Mouse (Mus musculus): ENCODE data around the gene Arf5. TPM values are rescaled to one million over a fixed set of nuclear protein-coding genes. Genes with fewer than 3 reads are reported as not detected.

Arf5 gene
- total and polyA plus RNA-seq, 2 experiments: 165 to 215 TPM

- WGBS: 1% methylated on average over 12 of the region's 12 CpGs
- Histone ChIP-seq H3K79me2 (ENCODE audit: control insufficient read depth, insufficient read depth, low read length) (no peaks in the 10 kb centered on the region), H3K9ac (ENCODE audit: low read depth, low read length) (no peak overlapping the region), H3K36me3 (ENCODE audit: control insufficient read depth, insufficient read depth, low read length) (no peaks in the 10 kb centered on the region), H3K4me3 (ENCODE audit: insufficient read depth, low read depth, low read length) (no peak overlapping the region), H3K4me1 (ENCODE audit: control insufficient read depth, insufficient read depth, low read length) (no peaks in the 10 kb centered on the region), H3K27ac (replicated peaks; ENCODE audit: insufficient read depth, low read depth, low read length) (no peak overlapping the region), H3K27me3 (ENCODE audit: control insufficient read depth, insufficient read depth, low read length) (peaks cover 6% of the 10 kb centered on the region; the same call in 1 of the 2 replicates)
- no peak for DNase-seq (ENCODE audit: extremely low read depth, low read depth, low spot score)
- TF ChIP-seq POLR2A (IDR thresholded peaks at IDR 0.05; ENCODE audit: extremely low read depth, insufficient read depth, low read length) (no peak), CTCF (IDR thresholded peaks at IDR 0.05; ENCODE audit: low read depth, low read length) (no peak)
Observed at GRCm38 (mm10) chr6:28450977-28451376, 27.6 kb downstream of the Arf5 start.

GRCm38 (mm10) chr6:28459221-28459668 is 35.9 kb downstream of the Arf5 start:
- H3K9ac ChIP-seq (ENCODE audit: low read depth, low read length): no peak overlapping the region; the same call in 1 of the 2 replicates
- H3K27ac ChIP-seq (replicated peaks; ENCODE audit: insufficient read depth, low read depth, low read length): peak overlapping the region; percentile 83
- peak; percentile 98 for DNase-seq (ENCODE audit: extremely low read depth, low read depth, low spot score)
- no peak for TF ChIP-seq POLR2A (IDR thresholded peaks at IDR 0.05; ENCODE audit: extremely low read depth, insufficient read depth, low read length)
- H3K4me1 ChIP-seq (ENCODE audit: control insufficient read depth, insufficient read depth, low read length): peaks cover 18% of the 10 kb centered on the region
- no peaks in the 10 kb centered on the region for H3K27me3 ChIP-seq (ENCODE audit: control insufficient read depth, insufficient read depth, low read length)
- H3K79me2 ChIP-seq (ENCODE audit: control insufficient read depth, insufficient read depth, low read length): no peaks in the 10 kb centered on the region
- H3K4me3 ChIP-seq (ENCODE audit: insufficient read depth, low read depth, low read length): no peak overlapping the region
- H3K36me3 ChIP-seq (ENCODE audit: control insufficient read depth, insufficient read depth, low read length): no peaks in the 10 kb centered on the region

GRCm38 (mm10) chr6:28460534-28460933 is 37.2 kb downstream of the Arf5 start:
- peak; percentile 74 for DNase-seq (ENCODE audit: extremely low read depth, low read depth, low spot score)
- Histone ChIP-seq H3K27me3 (ENCODE audit: control insufficient read depth, insufficient read depth, low read length) (no peaks in the 10 kb centered on the region), H3K4me3 (ENCODE audit: insufficient read depth, low read depth, low read length) (no peak overlapping the region), H3K9ac (ENCODE audit: low read depth, low read length) (no peak overlapping the region), H3K4me1 (ENCODE audit: control insufficient read depth, insufficient read depth, low read length) (peaks cover 18% of the 10 kb centered on the region), H3K79me2 (ENCODE audit: control insufficient read depth, insufficient read depth, low read length) (no peaks in the 10 kb centered on the region), H3K27ac (replicated peaks; ENCODE audit: insufficient read depth, low read depth, low read length) (no peak overlapping the region; the same call in 1 of the 2 replicates), H3K36me3 (ENCODE audit: control insufficient read depth, insufficient read depth, low read length) (no peaks in the 10 kb centered on the region)
- WGBS: 6% methylated on average over 5 of the region's 5 CpGs
- TF ChIP-seq POLR2A (IDR thresholded peaks at IDR 0.05; ENCODE audit: extremely low read depth, insufficient read depth, low read length) (no peak), CTCF (IDR thresholded peaks at IDR 0.05; ENCODE audit: low read depth, low read length) (peak; percentile 93)

GRCm38 (mm10) chr6:28464630-28465029 is 41.3 kb downstream of the Arf5 start:
- H3K27ac ChIP-seq (replicated peaks; ENCODE audit: insufficient read depth, low read depth, low read length): no peak overlapping the region
- no peaks in the 10 kb centered on the region for H3K36me3 ChIP-seq (ENCODE audit: control insufficient read depth, insufficient read depth, low read length)
- TF ChIP-seq CTCF (IDR thresholded peaks at IDR 0.05; ENCODE audit: low read depth, low read length) (no peak), POLR2A (IDR thresholded peaks at IDR 0.05; ENCODE audit: extremely low read depth, insufficient read depth, low read length) (no peak)
- H3K27me3 ChIP-seq (ENCODE audit: control insufficient read depth, insufficient read depth, low read length): no peaks in the 10 kb centered on the region
- H3K79me2 ChIP-seq (ENCODE audit: control insufficient read depth, insufficient read depth, low read length): no peaks in the 10 kb centered on the region
- 83% methylated on average over 6 of the region's 6 CpGs for WGBS
- no peak overlapping the region for H3K4me3 ChIP-seq (ENCODE audit: insufficient read depth, low read depth, low read length)
- DNase-seq (ENCODE audit: extremely low read depth, low read depth, low spot score): no peak
- peaks cover 8% of the 10 kb centered on the region; the same call in 1 of the 2 replicates for H3K4me1 ChIP-seq (ENCODE audit: control insufficient read depth, insufficient read depth, low read length)
- no peak overlapping the region for H3K9ac ChIP-seq (ENCODE audit: low read depth, low read length)

GRCm38 (mm10) chr6:28470017-28470602 is 46.8 kb downstream of the Arf5 start:
- H3K4me3 ChIP-seq (ENCODE audit: insufficient read depth, low read depth, low read length): no peak overlapping the region
- peaks cover 9% of the 10 kb centered on the region for H3K4me1 ChIP-seq (ENCODE audit: control insufficient read depth, insufficient read depth, low read length)
- DNase-seq (ENCODE audit: extremely low read depth, low read depth, low spot score): peak; percentile 77
- H3K9ac ChIP-seq (ENCODE audit: low read depth, low read length): no peak overlapping the region
- WGBS: 7% methylated on average over 4 of the region's 4 CpGs
- peak overlapping the region; percentile 71 for H3K27ac ChIP-seq (replicated peaks; ENCODE audit: insufficient read depth, low read depth, low read length)
- H3K79me2 ChIP-seq (ENCODE audit: control insufficient read depth, insufficient read depth, low read length): no peaks in the 10 kb centered on the region
- H3K36me3 ChIP-seq (ENCODE audit: control insufficient read depth, insufficient read depth, low read length): no peaks in the 10 kb centered on the region
- no peaks in the 10 kb centered on the region for H3K27me3 ChIP-seq (ENCODE audit: control insufficient read depth, insufficient read depth, low read length)
- TF ChIP-seq CTCF (IDR thresholded peaks at IDR 0.05; ENCODE audit: low read depth, low read length) (no peak), POLR2A (IDR thresholded peaks at IDR 0.05; ENCODE audit: extremely low read depth, insufficient read depth, low read length) (no peak)

- Histone ChIP-seq H3K79me2 (ENCODE audit: control insufficient read depth, insufficient read depth, low read length) (no peaks in the 10 kb centered on the region), H3K27ac (replicated peaks; ENCODE audit: insufficient read depth, low read depth, low read length) (no peak overlapping the region), H3K4me1 (ENCODE audit: control insufficient read depth, insufficient read depth, low read length) (peaks cover 9% of the 10 kb centered on the region), H3K4me3 (ENCODE audit: insufficient read depth, low read depth, low read length) (no peak overlapping the region), H3K9ac (ENCODE audit: low read depth, low read length) (no peak overlapping the region), H3K27me3 (ENCODE audit: control insufficient read depth, insufficient read depth, low read length) (no peaks in the 10 kb centered on the region), H3K36me3 (ENCODE audit: control insufficient read depth, insufficient read depth, low read length) (no peaks in the 10 kb centered on the region)
- WGBS: 81% methylated on average over 5 of the region's 5 CpGs
- TF ChIP-seq CTCF (IDR thresholded peaks at IDR 0.05; ENCODE audit: low read depth, low read length) (no peak), POLR2A (IDR thresholded peaks at IDR 0.05; ENCODE audit: extremely low read depth, insufficient read depth, low read length) (no peak)
- DNase-seq (ENCODE audit: extremely low read depth, low read depth, low spot score): no peak
Observed at GRCm38 (mm10) chr6:28470621-28471020, 47.3 kb downstream of the Arf5 start.
